Mouse (Mus musculus): ENCODE results near the gene Trim11. TPM values are rescaled to one million over a fixed set of nuclear protein-coding genes. Genes with fewer than 3 reads are reported as not detected.

The Trim11 gene
- polyA plus RNA-seq, 1 experiment = 17.5 TPM

DNA sequence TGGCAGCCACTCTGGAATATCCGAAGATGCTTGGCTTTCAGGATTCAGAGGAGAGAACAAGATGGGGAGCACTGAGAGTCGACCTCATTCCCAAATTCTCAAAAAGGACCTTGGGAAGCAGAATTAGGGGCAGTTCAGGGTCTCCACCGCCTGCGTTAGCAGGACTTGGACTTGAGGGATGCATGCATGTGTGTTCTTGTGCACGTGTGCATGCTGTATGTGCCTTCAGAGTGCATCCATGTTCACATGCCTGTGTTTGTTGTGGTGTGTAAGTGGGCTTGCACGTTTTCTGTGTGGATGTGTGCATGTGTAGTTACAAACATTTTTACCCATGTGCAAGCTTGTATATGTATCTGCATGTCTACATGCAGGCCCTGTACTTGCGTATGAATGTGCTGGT, 13.7 kb upstream of the Trim11 start:
- Histone ChIP-seq H3K27ac (ENCODE audit: insufficient read depth, low read length) (no peak overlapping the region), H3K4me1 (ENCODE audit: control insufficient read depth, insufficient read depth, low read length) (0 out of 2 replicates have a peak, but pooled peaks cover 3% of the 10 kb centered on the region), H3K4me3 (ENCODE audit: insufficient read depth, low read length) (no peak overlapping the region)
- no peak for TF ChIP-seq POLR2A (IDR thresholded peaks at IDR 0.05; ENCODE audit: low read depth, low read length)
- no peak for TF ChIP-seq CTCF (IDR thresholded peaks at IDR 0.05; ENCODE audit: borderline replicate concordance, insufficient read depth, low read length)

DNA sequence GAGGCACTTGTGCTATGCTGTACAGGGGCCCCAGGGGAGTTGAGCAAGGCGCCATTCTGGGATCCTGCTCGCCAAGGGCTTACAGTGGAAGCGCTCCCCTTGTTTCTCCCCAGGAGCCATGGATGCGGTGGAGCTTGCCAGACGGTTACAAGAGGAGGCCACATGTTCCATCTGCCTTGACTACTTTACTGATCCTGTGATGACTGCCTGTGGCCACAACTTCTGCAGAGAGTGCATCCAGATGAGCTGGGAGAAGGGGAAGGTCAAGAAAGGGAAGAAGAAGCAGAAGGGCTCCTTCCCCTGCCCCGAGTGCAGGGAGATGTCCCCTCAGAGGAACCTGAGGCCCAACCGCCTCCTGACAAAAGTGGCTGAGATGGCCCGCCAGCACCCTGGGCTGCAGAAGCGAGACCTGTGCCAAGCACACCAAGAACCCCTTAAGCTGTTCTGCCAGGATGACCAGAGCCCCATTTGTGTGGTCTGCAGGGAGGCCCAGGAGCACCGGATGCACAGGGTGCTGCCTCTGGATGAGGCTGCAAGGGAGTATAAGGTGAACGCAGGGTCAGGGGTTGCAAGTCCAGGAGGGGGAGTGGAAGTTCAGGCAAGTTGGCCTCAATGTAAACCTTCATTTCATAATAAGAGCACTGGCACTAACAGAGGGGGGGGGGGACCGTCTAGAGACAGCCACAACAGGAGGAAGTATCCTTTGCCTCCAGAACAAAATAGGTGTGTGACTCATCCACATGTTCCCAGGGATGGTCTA, 12.7 kb upstream of the Trim11 start:
- no peak overlapping the region for H3K27ac ChIP-seq (ENCODE audit: insufficient read depth, low read length)
- TF ChIP-seq POLR2A (IDR thresholded peaks at IDR 0.05; ENCODE audit: low read depth, low read length) (no peak), CTCF (IDR thresholded peaks at IDR 0.05; ENCODE audit: borderline replicate concordance, insufficient read depth, low read length) (no peak)
- H3K4me3 ChIP-seq (ENCODE audit: insufficient read depth, low read length) = no peak overlapping the region

GRCm38 (mm10) chr11:58967346-58967745, 10.5 kb upstream of the Trim11 start:
- no peak for TF ChIP-seq POLR2A (IDR thresholded peaks at IDR 0.05; ENCODE audit: low read depth, low read length)
- TF ChIP-seq CTCF (IDR thresholded peaks at IDR 0.05; ENCODE audit: borderline replicate concordance, insufficient read depth, low read length) = no peak
- no peaks in the 10 kb centered on the region for H3K4me1 ChIP-seq (ENCODE audit: control insufficient read depth, insufficient read depth, low read length)
- H3K4me3 ChIP-seq (ENCODE audit: insufficient read depth, low read length) = no peak overlapping the region
- no peak overlapping the region for H3K27ac ChIP-seq (ENCODE audit: insufficient read depth, low read length)

More for the DNA sequence above, 12.7 kb upstream of the Trim11 start:
- H3K4me1 ChIP-seq (ENCODE audit: control insufficient read depth, insufficient read depth, low read length) = no peaks in the 10 kb centered on the region

- TF ChIP-seq CTCF (IDR thresholded peaks at IDR 0.05; ENCODE audit: borderline replicate concordance, insufficient read depth, low read length) = no peak
- no peak for TF ChIP-seq POLR2A (IDR thresholded peaks at IDR 0.05; ENCODE audit: low read depth, low read length)
- H3K4me3 ChIP-seq (ENCODE audit: insufficient read depth, low read length) = no peak overlapping the region
- H3K4me1 ChIP-seq (ENCODE audit: control insufficient read depth, insufficient read depth, low read length) = no peaks in the 10 kb centered on the region
- no peak overlapping the region for H3K27ac ChIP-seq (ENCODE audit: insufficient read depth, low read length)
Measured at GRCm38 (mm10) chr11:58968551-58968950, 9.3 kb upstream of the Trim11 start.

GRCm38 (mm10) chr11:58969027-58969426, 8.9 kb upstream of the Trim11 start:
- TF ChIP-seq CTCF (IDR thresholded peaks at IDR 0.05; ENCODE audit: borderline replicate concordance, insufficient read depth, low read length) (no peak), POLR2A (IDR thresholded peaks at IDR 0.05; ENCODE audit: low read depth, low read length) (no peak)
- H3K4me3 ChIP-seq (ENCODE audit: insufficient read depth, low read length) = no peak overlapping the region
- H3K4me1 ChIP-seq (ENCODE audit: control insufficient read depth, insufficient read depth, low read length) = no peaks in the 10 kb centered on the region
- no peak overlapping the region for H3K27ac ChIP-seq (ENCODE audit: insufficient read depth, low read length)

DNA sequence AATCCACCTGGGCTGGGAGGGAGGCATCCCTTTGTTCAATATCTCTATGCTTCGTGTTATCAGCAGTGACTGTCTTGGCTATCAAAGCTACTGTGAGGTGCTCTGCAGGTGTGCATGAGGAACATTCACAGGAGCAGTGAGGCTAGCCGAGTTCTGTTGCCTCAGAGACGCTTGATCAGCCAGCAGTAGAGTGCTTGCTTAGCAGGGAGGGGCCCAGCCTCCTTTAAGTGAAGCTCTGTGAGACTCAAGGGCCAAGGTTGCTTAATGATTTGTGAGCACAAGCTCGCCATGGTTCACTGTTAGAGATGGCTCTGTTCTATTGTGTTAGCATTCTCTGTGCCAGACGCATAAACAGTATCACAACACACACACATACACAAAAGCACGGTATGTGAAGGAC, 8.2 kb upstream of the Trim11 start:
- Histone ChIP-seq H3K27ac (ENCODE audit: insufficient read depth, low read length) (no peak overlapping the region), H3K4me1 (ENCODE audit: control insufficient read depth, insufficient read depth, low read length) (no peaks in the 10 kb centered on the region)

DNA sequence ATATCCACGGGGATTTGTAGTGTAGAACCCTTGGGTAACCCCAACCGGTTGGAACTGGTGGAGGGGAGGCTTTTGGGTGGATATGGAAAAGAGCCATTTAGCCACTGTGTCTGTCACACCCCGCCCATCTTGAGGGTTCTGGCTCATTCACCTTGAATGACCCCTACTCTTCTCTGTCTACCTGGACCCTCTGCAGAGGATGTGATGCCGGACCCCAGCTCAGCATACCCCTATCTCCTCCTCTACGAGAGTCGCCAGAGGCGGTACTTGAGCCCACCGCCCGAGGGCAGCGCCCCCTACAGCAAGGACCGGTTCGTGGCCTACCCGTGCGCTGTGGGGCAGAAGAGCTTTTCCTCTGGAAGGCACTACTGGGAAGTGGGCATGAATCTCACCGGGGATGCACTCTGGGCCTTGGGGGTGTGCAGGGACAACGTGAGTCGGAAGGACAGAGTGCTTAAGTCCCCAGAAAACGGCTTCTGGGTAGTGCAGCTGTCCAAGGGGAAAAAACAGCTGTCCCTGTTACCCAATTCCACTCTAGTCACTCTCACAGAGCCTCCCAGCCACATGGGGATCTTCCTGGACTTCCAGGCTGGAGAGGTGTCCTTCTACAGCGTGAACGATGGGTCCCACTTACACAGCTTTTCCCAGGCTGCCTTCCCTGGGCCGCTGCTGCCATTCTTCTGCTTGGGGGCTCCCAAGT, 6.9 kb upstream of the Trim11 start:
- no peak overlapping the region for H3K4me3 ChIP-seq (ENCODE audit: insufficient read depth, low read length)
- no peak overlapping the region for H3K27ac ChIP-seq (ENCODE audit: insufficient read depth, low read length)
- H3K4me1 ChIP-seq (ENCODE audit: control insufficient read depth, insufficient read depth, low read length) = no peaks in the 10 kb centered on the region
- no peak for TF ChIP-seq POLR2A (IDR thresholded peaks at IDR 0.05; ENCODE audit: low read depth, low read length)
- TF ChIP-seq CTCF (IDR thresholded peaks at IDR 0.05; ENCODE audit: borderline replicate concordance, insufficient read depth, low read length) = no peak

More for the DNA sequence above, 8.2 kb upstream of the Trim11 start:
- no peak overlapping the region for H3K4me3 ChIP-seq (ENCODE audit: insufficient read depth, low read length)
- TF ChIP-seq CTCF (IDR thresholded peaks at IDR 0.05; ENCODE audit: borderline replicate concordance, insufficient read depth, low read length) = no peak
- TF ChIP-seq POLR2A (IDR thresholded peaks at IDR 0.05; ENCODE audit: low read depth, low read length) = no peak

DNA sequence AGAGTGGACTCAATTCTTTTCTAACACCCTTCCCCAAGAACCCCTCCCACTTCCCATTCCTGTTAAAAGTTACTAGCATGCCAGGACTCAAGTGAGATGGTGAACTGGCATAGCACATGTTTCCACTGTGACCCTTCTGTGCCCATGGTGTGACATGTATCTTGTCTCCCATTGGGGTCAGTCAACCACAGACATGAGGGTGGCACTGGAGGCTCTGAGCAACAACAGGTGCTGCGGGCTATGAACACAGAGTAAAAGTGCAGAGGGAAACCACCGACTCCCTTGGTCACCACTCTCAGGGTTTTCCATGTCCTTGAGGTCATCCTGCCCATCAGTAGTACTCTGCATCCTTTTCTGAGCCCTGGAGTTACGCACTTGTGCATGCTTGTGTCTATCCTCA, 6.1 kb upstream of the Trim11 start:
- Histone ChIP-seq H3K4me1 (ENCODE audit: control insufficient read depth, insufficient read depth, low read length) (no peaks in the 10 kb centered on the region), H3K4me3 (ENCODE audit: insufficient read depth, low read length) (no peak overlapping the region), H3K27ac (ENCODE audit: insufficient read depth, low read length) (no peak overlapping the region)
- TF ChIP-seq CTCF (IDR thresholded peaks at IDR 0.05; ENCODE audit: borderline replicate concordance, insufficient read depth, low read length) = no peak
- no peak for TF ChIP-seq POLR2A (IDR thresholded peaks at IDR 0.05; ENCODE audit: low read depth, low read length)

DNA sequence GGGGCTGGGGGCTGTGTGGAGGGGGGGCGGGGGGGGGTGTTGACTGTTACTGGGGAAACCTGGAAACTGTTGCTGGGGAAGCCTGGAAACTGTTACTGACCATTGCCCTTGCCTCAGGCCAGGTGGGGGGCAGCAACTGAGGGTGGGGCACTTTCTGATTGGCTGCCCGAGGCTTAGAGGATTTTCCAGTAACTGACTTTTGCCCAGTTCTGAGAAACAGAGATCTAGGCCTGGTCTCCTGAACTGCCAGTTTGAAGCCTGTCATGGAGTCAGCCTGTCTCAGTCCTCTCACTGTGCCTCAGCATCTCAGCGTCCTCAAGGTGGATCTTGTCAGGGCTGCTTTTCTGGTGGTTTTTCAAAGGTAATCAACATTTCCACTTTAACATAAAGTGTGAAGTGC, 3.5 kb upstream of the Trim11 start:
- TF ChIP-seq CTCF (IDR thresholded peaks at IDR 0.05; ENCODE audit: borderline replicate concordance, insufficient read depth, low read length) = no peak
- Histone ChIP-seq H3K4me3 (ENCODE audit: insufficient read depth, low read length) (no peak overlapping the region), H3K27ac (ENCODE audit: insufficient read depth, low read length) (no peak overlapping the region), H3K4me1 (ENCODE audit: control insufficient read depth, insufficient read depth, low read length) (no peaks in the 10 kb centered on the region)

- no peak for TF ChIP-seq CTCF (IDR thresholded peaks at IDR 0.05; ENCODE audit: borderline replicate concordance, insufficient read depth, low read length)
- TF ChIP-seq POLR2A (IDR thresholded peaks at IDR 0.05; ENCODE audit: low read depth, low read length) = no peak
- Histone ChIP-seq H3K27ac (ENCODE audit: insufficient read depth, low read length) (no peak overlapping the region), H3K4me1 (ENCODE audit: control insufficient read depth, insufficient read depth, low read length) (0 out of 2 replicates have a peak, but pooled peaks cover 7% of the 10 kb centered on the region), H3K4me3 (ENCODE audit: insufficient read depth, low read length) (peak overlapping the region; percentile 88)
Measured at GRCm38 (mm10) chr11:58977150-58977549, 743 bp upstream of the Trim11 start.

Measured in embryonic fibroblast, embryonic 13.5 days (primary cell).